Mouse (Mus musculus) granulocyte monocyte progenitor cell, adult 5-6 weeks (primary cell): ENCODE data around the gene Cabin1. TPM values are rescaled to one million over a fixed set of nuclear protein-coding genes. Genes with fewer than 3 reads are reported as not detected.

Source experiments
- ATAC-seq: replicated peaks from 2 replicates; pipeline ENCODE4 v1.8.0; 2016; ENCODE audit warnings: mild to moderate bottlenecking, moderate TSS enrichment, inconsistent platforms; ENCODE audit not compliant: poor library complexity, severe bottlenecking
- total RNA-seq, 2 experiments: library from RNA; stranded (forward) in 1 of 2; stranded (reverse) in 1 of 2; fragments of 200-712, 200-1000 nt in 1 of 2; fragments of >200 nt in 1 of 2; fragmentation: Nextera tagmentation in 1 of 2; gene quantifications; 2 replicates each; pipeline ENCODE4 v1.2.3; 2014 to 2017

Gene Cabin1
- total RNA-seq, 2 experiments from 2014 or later: 23.0 to 48.8 TPM

DNA sequence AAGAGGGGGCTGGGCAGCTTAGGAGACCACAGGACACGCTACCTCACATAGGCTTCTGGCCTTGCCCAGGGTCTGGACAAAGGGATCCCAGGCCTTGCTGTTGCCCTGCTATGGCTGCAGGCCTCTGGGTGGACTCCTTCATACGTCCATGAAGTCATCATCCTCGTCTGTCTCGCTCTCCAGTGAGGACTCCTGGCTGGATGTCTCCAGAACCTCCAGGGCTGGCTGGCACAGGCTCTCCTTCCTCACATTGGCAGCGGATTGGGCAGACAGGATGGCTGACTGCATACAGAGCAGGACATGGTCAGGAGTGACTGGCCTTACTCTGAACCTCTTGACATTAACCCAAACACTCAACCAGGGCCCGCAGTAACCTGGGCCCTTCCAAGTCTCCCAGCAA lies 117.7 kb downstream of the Cabin1 start:
- no peak for ATAC-seq

DNA sequence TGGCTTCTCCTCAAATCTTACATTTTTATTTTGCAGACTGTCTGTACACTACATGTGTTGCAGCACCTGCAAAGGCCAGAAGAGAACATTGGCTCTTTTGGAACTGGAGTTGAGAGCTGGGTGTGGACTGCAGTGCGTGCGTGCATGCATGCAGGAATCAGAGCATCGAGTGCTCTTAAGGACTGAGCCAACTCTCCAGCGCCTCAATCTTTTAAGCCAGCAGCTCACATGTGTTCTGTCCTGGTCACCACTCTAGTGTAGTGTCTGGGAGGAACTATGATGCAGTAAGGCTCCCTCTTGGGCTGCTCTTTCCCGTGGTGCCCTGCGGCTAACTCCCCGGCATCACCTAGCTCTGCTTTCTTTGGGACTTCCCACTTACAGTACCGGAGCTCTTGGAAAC lies 118.5 kb downstream of the Cabin1 start:
- no peak for ATAC-seq

DNA sequence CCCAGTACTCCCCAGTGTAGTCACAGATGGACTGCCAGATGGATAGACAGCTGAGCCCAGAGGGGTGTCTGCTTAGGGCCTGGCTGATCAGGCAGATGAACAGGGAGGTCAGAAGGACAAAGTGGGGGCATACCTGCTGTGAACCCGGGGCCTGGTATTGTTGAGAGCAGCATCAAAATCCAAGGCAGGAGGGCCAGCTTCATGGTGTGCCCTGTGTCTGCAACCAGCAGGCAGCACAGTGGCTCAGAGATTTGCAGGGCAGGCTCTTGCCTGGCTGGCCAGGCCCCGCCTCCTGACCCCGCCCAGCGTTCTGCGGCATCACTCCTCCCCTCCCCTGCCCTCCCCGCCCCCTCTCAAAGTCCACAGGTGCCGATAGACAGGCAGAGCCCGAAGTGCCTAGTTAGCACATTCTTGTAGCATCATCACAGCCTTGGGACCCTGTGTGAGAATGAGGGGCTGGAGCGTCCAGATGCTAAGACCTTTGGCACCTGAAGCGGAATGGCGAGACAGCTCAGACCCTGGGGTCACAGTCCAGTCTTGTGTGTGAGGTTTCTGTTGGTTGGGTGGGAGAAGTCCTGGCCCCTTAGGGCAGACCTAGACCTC lies 120.3 kb downstream of the Cabin1 start, which contains the start of gene Susd2:
Gene Susd2, minus strand, starts transcription at position 268 of the 603 bp plus-strand sequence.
- no peak; the same call in 1 of the 2 replicates for ATAC-seq

DNA sequence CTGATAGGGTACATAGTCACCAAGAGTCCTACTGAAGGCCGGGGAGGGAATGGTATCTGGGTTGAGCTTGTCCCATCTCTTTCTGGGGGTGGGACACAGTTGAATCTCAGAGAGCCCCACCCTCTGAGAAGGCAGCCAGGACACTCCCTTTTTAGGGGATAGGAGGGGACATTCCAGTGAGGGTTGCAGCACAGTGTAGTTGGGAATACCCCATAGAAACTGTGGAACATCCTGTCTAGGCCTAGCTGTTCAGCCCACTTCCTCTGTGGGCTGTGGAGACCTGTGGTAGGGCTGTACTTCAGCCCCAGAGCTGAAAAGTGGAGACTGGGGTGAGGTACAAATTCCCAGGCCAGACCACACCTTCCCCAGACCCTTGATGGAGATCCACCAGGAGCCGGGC lies 121.2 kb downstream of the Cabin1 start:
- no peak; the same call in 1 of the 2 replicates for ATAC-seq

DNA sequence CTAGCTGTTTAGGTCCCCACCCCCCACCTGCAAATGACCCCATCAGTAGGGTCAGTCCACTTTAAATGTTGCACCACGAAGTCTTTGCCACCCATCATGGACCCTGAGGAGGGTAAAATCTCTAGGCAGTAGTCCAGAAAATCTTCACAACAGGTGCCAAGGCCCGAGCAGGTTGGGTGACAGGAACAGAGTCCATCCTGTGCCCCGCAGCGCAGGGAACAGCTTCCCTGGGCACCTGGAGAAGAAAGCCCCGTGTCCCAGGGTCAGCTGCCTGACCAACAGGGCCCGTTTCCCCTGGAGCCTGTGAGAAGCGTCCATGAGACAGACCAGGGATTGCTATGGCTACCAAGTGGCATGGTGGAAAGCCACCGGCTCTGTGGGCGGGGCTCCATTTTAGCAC lies 121.7 kb downstream of the Cabin1 start:
- ATAC-seq: no peak

DNA sequence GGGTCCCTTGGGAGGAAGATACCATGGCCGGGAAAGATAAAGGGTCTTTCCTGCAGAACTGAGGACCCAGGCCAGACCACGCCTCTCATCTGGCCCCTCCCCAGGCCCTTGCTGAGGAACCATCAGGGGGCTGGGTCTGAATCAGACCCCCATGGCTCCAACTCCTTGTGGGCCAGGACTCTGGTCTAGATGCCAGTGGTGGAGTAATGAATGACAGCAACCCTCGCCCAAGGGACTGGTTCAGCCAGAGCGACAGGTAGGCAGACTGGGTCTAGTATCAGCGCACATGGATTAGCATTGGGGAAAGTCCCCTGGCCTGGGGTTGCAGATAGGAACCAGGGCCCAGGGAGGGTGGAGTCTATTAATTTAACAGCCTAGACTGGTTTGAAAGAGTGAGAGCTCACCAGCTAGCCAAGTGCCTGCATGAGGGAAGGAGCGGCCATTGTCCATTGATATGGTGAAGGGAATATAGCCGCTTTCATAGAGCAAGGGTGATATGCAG lies 122.4 kb downstream of the Cabin1 start:
- no peak for ATAC-seq

DNA sequence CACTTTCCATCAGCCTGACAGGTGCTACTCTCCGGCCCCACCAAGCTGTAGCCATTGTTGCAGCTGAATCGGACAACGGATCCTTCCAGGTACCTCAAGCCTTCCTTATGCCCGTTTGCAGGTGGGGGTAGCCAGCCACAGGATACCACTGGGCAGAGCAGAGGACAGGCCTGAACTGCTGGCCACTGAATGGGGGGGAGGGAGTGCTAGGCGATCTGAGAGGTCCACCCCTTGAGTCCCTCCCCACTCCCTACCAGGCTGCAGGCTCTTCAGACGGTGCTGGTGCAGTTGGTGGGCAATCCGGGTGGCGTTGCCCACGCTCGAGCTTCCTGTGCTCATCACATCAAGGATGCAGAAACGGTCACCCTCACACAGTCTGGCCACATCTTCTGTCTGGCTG lies 126.4 kb downstream of the Cabin1 start:
- no peak for ATAC-seq

DNA sequence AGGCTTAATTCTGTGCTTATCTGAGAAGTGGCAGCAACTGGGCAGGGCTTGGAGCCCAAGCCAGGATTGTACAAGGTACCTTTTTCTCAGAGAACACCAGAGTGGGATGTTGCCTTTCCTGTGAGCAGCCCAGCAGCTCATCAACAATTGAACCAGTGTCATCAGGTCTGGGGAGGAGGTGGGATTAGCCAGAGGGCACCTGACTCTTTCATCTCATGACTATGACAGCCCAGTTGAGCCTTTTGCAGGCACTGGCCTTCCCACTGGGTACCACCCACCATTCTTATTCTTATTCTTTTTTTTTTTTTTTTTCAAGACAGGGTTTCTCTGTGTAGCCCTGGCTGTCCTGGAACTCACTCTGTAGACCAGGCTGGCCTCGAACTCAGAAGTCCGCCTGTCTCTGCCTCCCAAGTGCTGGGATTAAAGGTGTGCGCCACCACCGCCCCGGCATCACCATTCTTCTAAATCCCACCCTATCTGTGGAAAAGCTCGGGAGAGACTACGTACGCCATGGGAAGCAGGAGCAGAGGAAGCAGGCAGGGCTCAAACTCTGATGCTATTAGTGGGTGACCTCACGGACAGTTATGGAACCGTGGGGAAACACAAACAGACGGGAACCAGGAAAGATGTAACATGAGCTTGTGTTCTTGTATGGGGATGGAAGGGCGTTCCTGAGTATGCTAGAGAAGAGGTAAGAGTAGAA lies 127.9 kb downstream of the Cabin1 start:
- no peak for ATAC-seq

DNA sequence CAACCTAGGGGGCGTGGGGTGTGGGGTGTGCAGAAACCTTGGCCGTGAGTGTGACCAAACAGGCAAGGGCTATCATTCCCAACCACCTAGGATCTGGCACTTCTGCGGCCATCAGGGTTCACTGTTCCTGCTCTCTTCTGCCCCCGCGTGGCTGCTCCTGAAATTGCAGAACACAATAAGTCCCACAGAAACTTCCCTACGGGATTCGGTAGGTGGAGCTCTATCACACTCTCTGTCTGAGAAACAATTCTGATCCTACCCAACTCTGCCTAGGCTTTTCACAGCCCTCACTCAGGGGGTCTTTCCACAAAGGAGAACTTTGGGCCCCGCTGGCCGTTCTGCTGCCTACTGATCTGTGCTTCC lies 128.5 kb downstream of the Cabin1 start:
- peak; percentile 93 for ATAC-seq

DNA sequence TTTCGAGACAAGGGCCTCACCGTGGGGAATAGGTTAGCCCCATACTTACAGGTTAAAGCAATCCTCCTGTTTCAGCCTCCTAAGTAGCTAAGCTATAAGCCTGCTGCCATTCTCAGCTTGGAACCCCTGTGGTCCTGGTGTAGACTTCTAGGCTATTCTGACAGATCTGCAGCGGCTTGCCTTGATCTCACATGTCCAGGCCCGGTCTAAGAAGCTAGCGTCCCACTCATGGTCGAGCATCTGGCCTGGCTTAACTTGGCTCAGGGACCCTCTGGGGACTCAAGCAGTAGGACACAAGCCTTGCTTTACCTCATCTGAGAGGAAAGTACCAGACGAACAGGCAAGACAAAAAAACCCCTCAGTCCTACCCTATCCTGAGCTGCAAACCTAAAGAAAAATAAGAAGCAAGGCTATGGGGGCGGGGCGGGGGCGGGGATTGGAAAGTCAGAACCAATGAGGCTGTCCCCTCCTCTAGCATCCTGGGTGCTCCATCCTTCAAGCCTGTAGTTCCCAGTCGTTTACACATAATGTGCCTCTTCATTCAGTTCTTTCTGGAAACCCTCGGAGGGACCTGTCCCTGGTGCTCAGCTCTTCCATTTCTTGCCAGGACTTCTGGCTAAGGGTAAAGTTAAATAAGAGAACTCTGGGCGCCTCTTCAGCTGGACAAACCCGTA lies 129.0 kb downstream of the Cabin1 start:
- no peak for ATAC-seq

DNA sequence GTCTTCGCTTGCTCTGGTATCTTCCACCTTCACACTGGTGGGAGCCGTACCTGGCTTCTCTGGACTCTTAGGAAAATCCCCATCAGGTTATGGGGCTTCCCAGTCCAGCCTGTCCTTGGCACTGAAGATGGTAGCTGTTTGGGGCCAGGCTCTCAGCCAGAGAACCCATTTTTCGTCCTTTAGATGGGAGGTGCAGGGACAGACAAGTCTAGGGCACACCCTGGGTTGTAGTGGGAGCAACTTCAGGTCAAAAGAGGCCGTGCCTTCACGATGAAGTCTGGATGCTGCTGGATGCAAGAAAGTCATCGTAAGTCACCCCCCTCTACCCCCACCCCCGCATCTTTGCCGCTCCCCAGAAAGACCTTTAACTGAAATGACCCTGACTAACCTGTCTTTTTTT lies 129.5 kb downstream of the Cabin1 start:
- no peak for ATAC-seq

DNA sequence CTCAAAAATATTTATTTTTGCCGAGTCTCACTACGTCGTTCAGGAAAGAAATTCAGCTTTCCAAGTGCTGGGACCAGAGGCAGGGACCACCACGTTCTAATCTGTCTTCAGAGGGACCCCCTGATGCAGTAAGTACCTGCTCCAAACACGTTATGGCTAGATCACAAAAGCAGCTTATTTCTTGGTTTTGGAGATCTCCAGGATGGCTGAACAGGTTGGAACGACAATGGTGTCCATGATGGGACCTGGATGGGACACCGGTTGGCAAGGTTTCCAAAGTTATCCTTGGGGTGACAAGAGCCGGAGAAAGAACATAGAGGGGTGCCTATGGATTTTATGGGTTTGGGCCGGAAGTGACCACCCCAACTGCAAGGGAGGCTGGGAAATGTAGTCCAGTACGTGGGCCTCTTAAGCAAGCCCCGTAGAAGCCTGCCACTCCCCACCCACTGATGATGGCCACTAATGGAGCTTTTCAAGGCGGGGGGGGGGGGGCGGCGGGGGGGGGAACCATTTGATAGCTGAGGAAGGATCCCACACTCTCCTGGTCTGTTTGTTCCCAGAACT lies 130.5 kb downstream of the Cabin1 start:
- ATAC-seq: no peak

DNA sequence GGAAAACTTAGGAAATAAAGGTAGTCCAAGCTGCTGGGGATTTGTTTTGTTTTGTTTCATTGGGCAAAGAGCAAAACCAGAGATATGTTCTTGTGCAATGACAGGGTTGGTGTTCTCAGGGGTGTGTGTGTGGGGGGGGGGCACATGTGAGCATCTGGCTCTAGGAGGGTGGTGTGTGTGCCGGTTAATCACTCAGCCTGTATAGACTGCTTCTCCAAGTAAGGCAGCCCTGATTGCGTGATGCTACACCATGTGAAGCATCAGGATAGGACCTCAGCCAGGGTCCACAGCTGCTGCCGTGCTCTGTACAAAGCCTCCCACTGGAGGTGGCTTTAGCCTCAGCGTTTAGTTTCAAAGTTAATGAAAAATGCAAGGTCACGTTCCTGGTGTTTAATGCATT lies 131.1 kb downstream of the Cabin1 start:
- no peak for ATAC-seq

DNA sequence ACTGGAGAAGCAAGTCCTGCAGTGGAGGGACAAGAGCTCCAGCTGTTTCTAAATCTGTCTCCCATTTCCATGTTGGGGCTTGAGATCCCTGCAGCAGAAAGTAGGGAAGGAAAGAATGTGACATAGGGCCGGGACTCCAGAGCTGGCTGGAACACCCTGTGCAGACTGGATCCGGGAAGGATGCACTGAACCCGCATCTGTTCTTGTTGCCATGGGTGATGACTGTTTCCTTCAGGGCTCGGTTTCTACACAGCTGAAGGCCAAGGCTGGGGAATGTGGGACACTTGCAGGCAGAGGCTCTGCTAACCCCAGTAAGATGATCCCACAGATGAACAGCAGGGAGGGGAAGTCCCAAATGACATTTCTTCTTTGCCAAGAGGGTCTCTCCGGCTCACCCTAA lies 131.5 kb downstream of the Cabin1 start:
- ATAC-seq: no peak

DNA sequence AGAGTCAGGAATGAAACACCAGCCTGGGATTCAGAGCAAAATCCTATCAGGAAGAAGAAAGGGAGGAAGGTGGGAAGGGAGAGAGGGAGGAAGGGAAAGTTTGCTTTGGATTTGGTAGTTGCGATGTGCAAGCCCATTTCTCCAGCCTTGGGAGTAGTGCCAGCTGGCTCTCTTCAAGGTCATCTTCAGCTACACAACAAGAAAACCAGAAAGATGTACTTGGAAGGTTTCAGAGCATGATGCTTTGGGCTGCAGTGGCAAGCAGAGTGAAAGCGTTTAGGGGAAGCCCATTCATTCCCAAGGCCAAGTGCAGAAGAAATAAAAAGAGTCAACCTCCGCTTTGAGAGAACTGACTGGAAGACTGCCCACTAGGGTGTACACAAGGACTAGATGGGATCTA lies 136.7 kb downstream of the Cabin1 start:
- ATAC-seq: no peak

DNA sequence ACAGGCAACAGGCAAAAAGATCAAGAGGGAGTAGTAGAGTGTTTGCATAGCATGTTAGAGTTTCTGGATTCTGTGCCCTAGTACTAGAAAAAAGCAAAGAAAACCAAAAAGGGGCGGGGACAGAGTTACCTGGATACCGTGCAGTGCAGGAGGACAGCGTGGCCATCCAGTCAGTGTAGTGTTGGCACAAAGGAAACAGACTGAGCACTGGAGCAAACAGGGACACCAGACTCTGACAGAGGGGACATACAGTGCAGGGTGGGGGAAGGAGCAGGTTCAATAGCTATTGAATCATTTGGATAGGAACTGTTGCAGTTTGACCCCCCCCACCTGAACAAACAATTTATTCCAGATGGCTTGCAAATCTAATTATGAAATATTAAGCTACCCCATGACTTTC lies 137.2 kb downstream of the Cabin1 start:
- ATAC-seq: no peak

DNA sequence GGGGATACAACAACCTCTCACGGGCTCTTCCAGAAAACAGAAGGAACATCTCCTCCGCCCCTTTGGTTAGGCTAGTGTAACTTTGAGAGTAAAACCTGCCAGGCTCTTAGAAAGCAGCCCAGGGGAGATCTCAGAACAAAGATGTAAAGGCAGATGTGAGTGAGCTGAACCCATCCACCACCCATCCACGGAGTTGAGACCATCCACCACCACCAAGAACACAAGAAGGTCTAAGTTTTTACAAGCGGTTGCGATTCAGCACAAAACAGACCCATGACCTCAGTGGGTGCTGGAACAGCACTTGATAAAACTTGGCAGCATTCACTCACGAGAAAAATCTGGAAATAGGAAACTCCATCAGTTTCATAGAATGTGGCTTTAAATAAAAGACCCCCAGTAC lies 138.2 kb downstream of the Cabin1 start:
- no peak for ATAC-seq

DNA sequence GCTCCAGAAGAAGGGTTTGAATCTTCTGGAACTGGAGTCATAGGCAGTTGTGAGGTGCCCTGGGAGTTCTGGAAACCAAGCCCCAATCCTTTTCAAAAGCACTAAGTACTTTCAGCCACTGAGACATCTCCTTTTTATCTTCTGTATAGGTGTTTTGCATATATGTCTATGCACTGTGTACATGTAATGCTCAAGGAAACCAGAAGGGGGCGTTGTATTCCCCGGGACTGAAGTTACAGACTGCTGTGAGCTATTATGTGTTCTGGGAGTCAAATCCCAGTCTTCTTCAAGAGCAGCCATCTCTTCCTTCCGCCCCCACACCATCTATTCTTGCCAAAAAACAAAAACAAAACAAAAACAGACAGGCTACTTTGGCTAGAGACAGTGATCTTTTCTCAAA lies 143.3 kb downstream of the Cabin1 start:
- ATAC-seq: no peak

DNA sequence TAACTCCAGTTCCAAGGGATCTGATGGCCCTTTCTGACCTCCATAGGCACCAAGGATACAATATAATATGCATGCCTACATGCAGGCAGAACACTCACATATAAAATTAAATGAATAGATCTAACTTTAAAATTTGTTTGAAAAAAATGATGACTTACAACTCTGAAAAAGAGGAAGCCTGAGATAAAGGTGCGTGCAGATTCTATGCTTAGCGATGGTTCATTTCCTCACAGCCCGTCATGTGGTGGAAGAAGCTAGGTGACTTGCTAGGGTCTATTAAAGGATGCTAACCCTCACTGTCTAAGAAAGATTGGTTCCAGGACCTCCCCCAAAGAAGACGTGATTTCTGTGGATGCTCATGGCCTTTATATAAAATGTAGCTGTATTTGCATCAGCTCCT lies 148.1 kb downstream of the Cabin1 start:
- ATAC-seq: no peak

DNA sequence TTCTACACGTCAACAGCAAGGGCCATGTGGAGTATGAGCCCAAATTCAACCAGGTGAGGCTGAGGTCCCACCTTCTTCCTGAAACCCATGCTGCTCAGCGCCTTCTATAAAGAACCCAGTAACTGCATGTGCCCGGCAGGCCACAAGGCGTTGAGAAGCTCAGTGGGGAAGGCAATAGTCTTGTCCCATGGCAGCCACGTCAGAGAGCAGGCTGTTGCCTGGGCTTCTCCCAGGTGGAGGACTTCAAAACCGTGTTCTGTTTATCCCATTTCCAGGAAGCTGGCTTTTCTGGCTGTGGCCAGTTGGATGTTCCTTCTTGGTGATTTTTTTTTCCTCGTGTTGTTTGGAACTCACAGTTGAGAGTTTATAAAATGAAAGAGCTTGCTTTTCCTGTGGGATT lies 153.7 kb downstream of the Cabin1 start:
- no peak for ATAC-seq

DNA sequence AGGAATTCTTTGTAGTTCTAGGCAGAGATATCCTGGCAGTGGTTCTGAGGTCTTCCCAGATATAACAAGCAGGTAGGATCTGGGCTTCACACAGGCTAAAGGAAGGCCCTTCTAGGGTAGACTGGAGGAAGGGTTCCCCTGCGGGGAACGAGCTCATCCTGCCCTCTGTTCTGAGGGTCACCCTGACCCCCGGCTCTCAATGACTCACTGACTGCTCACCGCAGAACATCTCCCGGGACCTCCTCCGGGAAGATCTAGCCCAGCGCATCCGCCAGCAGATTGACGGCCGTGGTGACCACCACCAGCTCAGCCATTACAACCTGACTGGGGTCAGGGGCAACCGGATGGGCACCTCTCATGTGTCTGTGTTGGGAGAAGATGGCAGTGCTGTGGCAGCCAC lies 155.2 kb downstream of the Cabin1 start:
- ATAC-seq: no peak
